Mouse (Mus musculus): ENCODE measurements around the gene Foxf1. TPM values are rescaled to one million over a fixed set of nuclear protein-coding genes. Genes with fewer than 3 reads are reported as not detected.

The Foxf1 gene
- polyA plus RNA-seq (2015; fragmentation: Illumina TruSeq; extraction: RNeasy Lipid Tissue Mini Kit (QIAGEN cat#74804); ENCODE audit: insufficient read depth, low read depth, low replicate concordance) = 4.0 TPM

GRCm38 (mm10) chr8:121084210-121084951 is at the start of gene Foxf1:
Gene Foxf1, plus strand, starts transcription at chr8:121084386.

GRCm38 (mm10) chr8:121107668-121108656 is 23.8 kb downstream of the Foxf1 start, which contains the start of gene Mthfsd:
Gene Mthfsd, minus strand, starts transcription at chr8:121108392.

GRCm38 (mm10) chr8:121115948-121116347 is 31.8 kb downstream of the Foxf1 start, which contains the start of gene Foxc2:
Gene Foxc2, plus strand, starts transcription at chr8:121116171.

GRCm38 (mm10) chr8:121127756-121128375 is 43.7 kb downstream of the Foxf1 start, which contains the start of gene Foxl1:
Gene Foxl1, plus strand, starts transcription at chr8:121127940.

Other genes starting within 250 kb of the Foxf1 start
- 11.4 TPM for gene Mthfsd, start 24.0 kb downstream of the Foxf1 start, polyA plus RNA-seq (2015; fragmentation: Illumina TruSeq; extraction: RNeasy Lipid Tissue Mini Kit (QIAGEN cat#74804); ENCODE audit: insufficient read depth, low read depth, low replicate concordance)
- 0.39 TPM for gene Foxc2, start 31.8 kb downstream of the Foxf1 start, polyA plus RNA-seq (2015; fragmentation: Illumina TruSeq; extraction: RNeasy Lipid Tissue Mini Kit (QIAGEN cat#74804); ENCODE audit: insufficient read depth, low read depth, low replicate concordance)
- gene Foxl1, start 43.6 kb downstream of the Foxf1 start, polyA plus RNA-seq (2015; fragmentation: Illumina TruSeq; extraction: RNeasy Lipid Tissue Mini Kit (QIAGEN cat#74804); ENCODE audit: insufficient read depth, low read depth, low replicate concordance) = not detected

All from pancreas, adult 10 weeks (tissue).